18 mouse cellular contexts compared by ENCODE assay signal in genomic region chr2:124436704-124437103, GRCm38 (mm10).
"Had no signal": no experiment of that assay in that cellular context is flagged by ENCODE, and none has a peak within 500 bp of the region (broad histone marks: within the 10 kb centered on the region; RNA-seq: fewer than 3 reads in every experiment).

No protein-coding gene starts in this region.

- H3K27ac ChIP-seq: midbrain, embryonic 10.5 days; midbrain, embryonic 12.5 days; neural tube, embryonic 13.5 days; neural tube, embryonic 15.5 days had no signal

- H3K4me1 ChIP-seq: midbrain, embryonic 10.5 days; midbrain, embryonic 12.5 days had no signal

- H3K4me3 ChIP-seq: midbrain, embryonic 10.5 days; midbrain, embryonic 12.5 days; myocyte; neural tube, embryonic 13.5 days; neural tube, embryonic 15.5 days had no signal

- H3K9ac ChIP-seq: lung, embryonic 14.5 days; midbrain, embryonic 12.5 days; neural tube, embryonic 13.5 days; neural tube, embryonic 15.5 days had no signal

- H3K4me2 ChIP-seq: lung, embryonic 14.5 days; midbrain, embryonic 12.5 days; neural tube, embryonic 13.5 days; neural tube, embryonic 15.5 days had no signal

- DNase-seq: lung, adult 18-20 months; lung, embryonic 14.5 days; lung, postnatal 4 days; midbrain, embryonic 14.5 days; retina, postnatal 1 day; right cerebral cortex, adult 18-20 months; right cerebral cortex, postnatal 25 days; right cerebral cortex, postnatal 4 days; spleen, adult 18-20 months; thymus, adult 18-20 months; thymus, postnatal 14 days; thymus, postnatal 36 days had no signal

- H3K27me3 ChIP-seq: midbrain, embryonic 12.5 days; neural tube, embryonic 13.5 days; neural tube, embryonic 15.5 days had no signal

- ATAC-seq: midbrain, embryonic 16.5 days had no signal

- H3K36me3 ChIP-seq: midbrain, embryonic 10.5 days; midbrain, embryonic 12.5 days; neural tube, embryonic 13.5 days; neural tube, embryonic 15.5 days had no signal

- H3K9me3 ChIP-seq: midbrain, embryonic 10.5 days; midbrain, embryonic 12.5 days; neural tube, embryonic 13.5 days; neural tube, embryonic 15.5 days had no signal
